Mouse (Mus musculus): ENCODE measurements around the gene Mrm2. TPM values are rescaled to one million over a fixed set of nuclear protein-coding genes. Genes with fewer than 3 reads are reported as not detected.
A peak's percentile ranks its signal among the peaks of the same experiment; 100 is the strongest.

Mrm2 gene
- polyA plus RNA-seq, 1 experiment from 2014 or later, result 21.5 TPM

DNA sequence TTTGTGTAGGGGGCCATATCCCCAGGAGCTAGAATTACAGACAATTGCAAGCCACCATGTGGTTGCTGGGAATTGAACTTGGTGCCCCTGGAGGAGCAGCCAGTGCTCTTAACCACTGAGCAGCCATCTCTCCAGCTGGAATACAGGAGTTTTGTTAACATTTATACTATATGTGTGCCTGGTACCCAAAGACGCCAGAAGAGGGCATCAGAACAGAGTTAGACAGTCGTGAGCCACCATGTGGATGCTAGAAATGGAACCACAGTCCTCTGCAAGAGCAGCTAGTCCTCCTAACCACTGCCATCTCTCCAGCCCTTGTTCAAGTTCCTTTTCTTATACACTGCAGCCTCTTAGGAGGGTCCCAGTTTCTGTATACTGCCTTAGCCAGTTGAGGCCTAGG is 1.9 kb upstream of the Mrm2 start:
- H3K27me3 ChIP-seq, result no peaks in the 10 kb centered on the region
- no peak overlapping the region for H3K9ac ChIP-seq
- H3K9me3 ChIP-seq, result no peaks in the 10 kb centered on the region
- H3K4me1 ChIP-seq (replicated peaks), result peaks cover 20% of the 10 kb centered on the region
- H3K36me3 ChIP-seq, result peaks cover 25% of the 10 kb centered on the region
- WGBS, result 26% methylated on average over 2 of the region's 2 CpGs
- no peak overlapping the region for H3K27ac ChIP-seq
- no peak for ATAC-seq (ENCODE audit: low FRiP score)
- no peak overlapping the region for H3K4me3 ChIP-seq
- no peak overlapping the region for H3K4me2 ChIP-seq

GRCm38 (mm10) chr5:140332519-140332918 is 821 bp upstream of the Mrm2 start:
- no peak for ATAC-seq (ENCODE audit: low FRiP score)
- Histone ChIP-seq H3K27ac (no peak overlapping the region), H3K27me3 (no peaks in the 10 kb centered on the region), H3K9ac (no peak overlapping the region), H3K4me3 (no peak overlapping the region), H3K4me2 (peak overlapping the region; percentile 67; the same call in 1 of the 2 replicates), H3K36me3 (peaks cover 24% of the 10 kb centered on the region), H3K4me1 (replicated peaks) (peaks cover 20% of the 10 kb centered on the region), H3K9me3 (no peaks in the 10 kb centered on the region)
- WGBS, result 68% methylated on average over 4 of the region's 4 CpGs

GRCm38 (mm10) chr5:140324058-140324457 is 7.6 kb downstream of the Mrm2 start:
- Histone ChIP-seq H3K9ac (no peak overlapping the region), H3K4me3 (no peak overlapping the region), H3K27ac (no peak overlapping the region), H3K4me1 (replicated peaks) (peaks cover 26% of the 10 kb centered on the region), H3K36me3 (peaks cover 25% of the 10 kb centered on the region), H3K9me3 (no peaks in the 10 kb centered on the region), H3K4me2 (no peak overlapping the region), H3K27me3 (no peaks in the 10 kb centered on the region)
- WGBS, result 95% methylated on average over 5 of the region's 5 CpGs
- no peak for ATAC-seq (ENCODE audit: low FRiP score)

GRCm38 (mm10) chr5:140321756-140322575 is 9.7 kb downstream of the Mrm2 start:
- peak overlapping the region; percentile 95 for H3K4me3 ChIP-seq
- H3K4me1 ChIP-seq (replicated peaks), result peaks cover 26% of the 10 kb centered on the region
- peak overlapping the region; percentile 84 for H3K4me2 ChIP-seq
- H3K36me3 ChIP-seq, result peaks cover 10% of the 10 kb centered on the region
- ATAC-seq (ENCODE audit: low FRiP score), result peak; percentile 15; the same call in 1 of the 2 replicates
- H3K9me3 ChIP-seq, result no peaks in the 10 kb centered on the region
- no peaks in the 10 kb centered on the region for H3K27me3 ChIP-seq
- peak overlapping the region; percentile 83 for H3K27ac ChIP-seq
- peak overlapping the region; percentile 98 for H3K9ac ChIP-seq
- WGBS, result 1% methylated on average over 17 of the region's 17 CpGs

GRCm38 (mm10) chr5:140321042-140321755 is 10.5 kb downstream of the Mrm2 start, which contains the start of the genes Mad1l1 and Nudt1:
Mad1l1 (minus strand) TSS chr5:140321552.
Nudt1 (plus strand) TSS chr5:140321656.
- Histone ChIP-seq H3K4me3 (peak within 1 kb of the TSS; percentile 95), H3K4me2 (peak within 1 kb of the TSS; percentile 84), H3K9ac (peak within 1 kb of the TSS; percentile 98), H3K27ac (peak within 1 kb of the TSS; percentile 83), H3K36me3 (peaks cover 7% of the 10 kb centered on the region), H3K9me3 (no peaks in the 10 kb centered on the region), H3K27me3 (no peaks in the 10 kb centered on the region), H3K4me1 (replicated peaks) (peaks cover 26% of the 10 kb centered on the region)
- ATAC-seq (ENCODE audit: low FRiP score), result peak; percentile 91
- under 1% methylated on average over 58 of the region's 60 CpGs for WGBS

- Histone ChIP-seq H3K4me1 (replicated peaks) (peaks cover 15% of the 10 kb centered on the region), H3K9me3 (no peaks in the 10 kb centered on the region), H3K27me3 (no peaks in the 10 kb centered on the region), H3K27ac (no peak overlapping the region), H3K4me3 (no peak overlapping the region), H3K4me2 (no peak overlapping the region), H3K36me3 (peaks cover 36% of the 10 kb centered on the region), H3K9ac (peak overlapping the region; percentile 20; the same call in 1 of the 2 replicates)
- 82% methylated on average over 3 of the region's 3 CpGs for WGBS
- no peak for ATAC-seq (ENCODE audit: low FRiP score)
Measured at GRCm38 (mm10) chr5:140316716-140317115, 15.0 kb downstream of the Mrm2 start.

- no peak overlapping the region for H3K27ac ChIP-seq
- H3K4me3 ChIP-seq, result no peak overlapping the region
- 87% methylated on average over 14 of the region's 14 CpGs for WGBS
- no peak for ATAC-seq (ENCODE audit: low FRiP score)
- no peak overlapping the region for H3K4me2 ChIP-seq
- H3K27me3 ChIP-seq, result no peaks in the 10 kb centered on the region
- no peaks in the 10 kb centered on the region for H3K9me3 ChIP-seq
- 0 out of 2 replicates have a peak overlapping the region, but pooled peaks have one; percentile 13 for H3K9ac ChIP-seq
- H3K4me1 ChIP-seq (replicated peaks), result 0 out of 2 replicates have a peak, but pooled peaks cover 3% of the 10 kb centered on the region
- peaks cover 93% of the 10 kb centered on the region for H3K36me3 ChIP-seq
Measured at GRCm38 (mm10) chr5:140307602-140308001, 24.1 kb downstream of the Mrm2 start.

GRCm38 (mm10) chr5:140306016-140306415 is 25.7 kb downstream of the Mrm2 start:
- Histone ChIP-seq H3K27ac (no peak overlapping the region), H3K36me3 (peaks cover 91% of the 10 kb centered on the region), H3K4me3 (no peak overlapping the region), H3K4me1 (replicated peaks) (0 out of 2 replicates have a peak, but pooled peaks cover 3% of the 10 kb centered on the region), H3K27me3 (no peaks in the 10 kb centered on the region), H3K9me3 (no peaks in the 10 kb centered on the region), H3K9ac (no peak overlapping the region), H3K4me2 (no peak overlapping the region)
- 80% methylated on average over 8 of the region's 8 CpGs for WGBS
- ATAC-seq (ENCODE audit: low FRiP score), result no peak

DNA sequence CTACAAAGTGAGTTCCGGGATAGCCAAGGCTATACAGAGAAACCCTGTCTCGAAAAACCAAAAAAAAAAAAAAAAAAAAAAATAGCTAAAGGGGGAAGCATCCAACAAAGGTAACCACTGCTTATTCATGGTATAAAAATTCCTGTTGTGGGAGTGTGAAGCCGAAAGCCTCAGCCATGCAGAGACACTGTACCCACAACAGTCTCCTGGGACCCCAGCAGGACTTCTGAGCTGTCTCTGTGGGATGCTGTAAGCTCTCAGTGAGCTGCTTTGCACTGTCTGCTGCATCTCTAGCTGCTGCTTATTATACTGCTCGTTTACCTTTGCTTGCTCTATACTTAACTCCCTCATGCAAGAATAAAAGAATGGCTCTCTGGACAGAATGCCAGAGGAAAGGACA is 33.4 kb downstream of the Mrm2 start:
- no peaks in the 10 kb centered on the region for H3K27me3 ChIP-seq
- H3K36me3 ChIP-seq, result peaks cover 73% of the 10 kb centered on the region
- no peak overlapping the region for H3K9ac ChIP-seq
- no peak for ATAC-seq (ENCODE audit: low FRiP score)
- 91% methylated on average over 4 of the region's 4 CpGs for WGBS
- H3K4me3 ChIP-seq, result no peak overlapping the region
- H3K27ac ChIP-seq, result no peak overlapping the region
- H3K4me2 ChIP-seq, result no peak overlapping the region
- no peaks in the 10 kb centered on the region for H3K4me1 ChIP-seq (replicated peaks)
- no peaks in the 10 kb centered on the region for H3K9me3 ChIP-seq

DNA sequence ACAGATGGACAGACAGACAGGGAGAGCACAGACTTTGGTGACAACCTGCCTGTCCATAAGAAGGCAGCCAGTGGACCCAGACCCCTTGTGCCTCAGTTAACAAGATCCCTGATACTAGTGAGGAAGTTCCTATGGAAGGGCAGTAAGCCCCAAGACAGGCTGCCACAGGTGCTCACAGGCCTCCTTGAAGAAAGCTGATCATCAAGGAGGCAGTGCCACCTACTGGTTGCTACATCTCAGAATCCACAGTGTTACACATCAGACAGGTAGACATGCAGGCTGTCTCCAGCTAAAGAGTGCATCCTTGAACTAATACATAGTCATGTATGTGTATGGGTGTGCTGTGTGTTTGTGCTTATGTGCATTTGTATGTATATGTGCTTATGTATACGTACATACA is 39.5 kb downstream of the Mrm2 start:
- Histone ChIP-seq H3K4me3 (no peak overlapping the region), H3K27ac (no peak overlapping the region), H3K9ac (no peak overlapping the region), H3K9me3 (no peaks in the 10 kb centered on the region), H3K4me1 (replicated peaks) (peaks cover 18% of the 10 kb centered on the region), H3K4me2 (no peak overlapping the region), H3K27me3 (no peaks in the 10 kb centered on the region), H3K36me3 (peaks cover 47% of the 10 kb centered on the region)
- peak; percentile 78; the same call in 1 of the 2 replicates for ATAC-seq (ENCODE audit: low FRiP score)
- 86% methylated on average over 1 of the region's 1 CpGs for whole genome bisulfite sequencing

- ATAC-seq (ENCODE audit: low FRiP score), result no peak
- no peak overlapping the region for H3K4me2 ChIP-seq
- H3K27me3 ChIP-seq, result no peaks in the 10 kb centered on the region
- no peak overlapping the region for H3K27ac ChIP-seq
- H3K9me3 ChIP-seq, result no peaks in the 10 kb centered on the region
- no peak overlapping the region for H3K4me3 ChIP-seq
- 89% methylated on average over 2 of the region's 2 CpGs for WGBS
- H3K4me1 ChIP-seq (replicated peaks), result peaks cover 18% of the 10 kb centered on the region
- peaks cover 30% of the 10 kb centered on the region for H3K36me3 ChIP-seq
- H3K9ac ChIP-seq, result no peak overlapping the region
Measured at GRCm38 (mm10) chr5:140289161-140289560, 42.5 kb downstream of the Mrm2 start.

GRCm38 (mm10) chr5:140288287-140288686 is 43.4 kb downstream of the Mrm2 start:
- Histone ChIP-seq H3K4me1 (replicated peaks) (peaks cover 18% of the 10 kb centered on the region), H3K9ac (no peak overlapping the region), H3K27me3 (no peaks in the 10 kb centered on the region), H3K9me3 (no peaks in the 10 kb centered on the region), H3K27ac (no peak overlapping the region), H3K36me3 (peaks cover 29% of the 10 kb centered on the region), H3K4me2 (no peak overlapping the region), H3K4me3 (no peak overlapping the region)
- ATAC-seq (ENCODE audit: low FRiP score), result no peak
- 88% methylated on average over 3 of the region's 3 CpGs for WGBS
